Mouse (Mus musculus): ENCODE results near the gene Hoxc6.

Hoxc6 gene

DNA sequence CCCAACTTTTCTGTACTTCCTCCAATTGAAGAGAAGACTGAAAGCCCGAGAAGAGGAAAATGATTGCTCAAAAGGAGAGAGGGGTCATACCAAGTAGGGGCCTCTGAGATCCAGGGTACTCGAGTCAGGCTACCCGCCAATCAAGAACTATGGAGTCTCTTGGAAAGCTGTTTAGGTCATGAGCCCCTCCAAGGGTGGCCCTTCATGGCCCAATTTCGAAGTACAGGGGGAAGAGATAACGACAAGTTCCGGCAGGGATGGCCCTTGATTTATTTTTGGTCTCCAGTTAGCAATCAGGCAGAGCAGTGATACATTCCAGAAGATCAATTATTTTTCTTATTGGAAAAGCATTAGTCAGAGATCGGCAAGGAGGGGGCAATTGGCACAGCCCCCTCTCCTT, 6.3 kb upstream of the Hoxc6 start:
- no peak for DNase-seq

DNA sequence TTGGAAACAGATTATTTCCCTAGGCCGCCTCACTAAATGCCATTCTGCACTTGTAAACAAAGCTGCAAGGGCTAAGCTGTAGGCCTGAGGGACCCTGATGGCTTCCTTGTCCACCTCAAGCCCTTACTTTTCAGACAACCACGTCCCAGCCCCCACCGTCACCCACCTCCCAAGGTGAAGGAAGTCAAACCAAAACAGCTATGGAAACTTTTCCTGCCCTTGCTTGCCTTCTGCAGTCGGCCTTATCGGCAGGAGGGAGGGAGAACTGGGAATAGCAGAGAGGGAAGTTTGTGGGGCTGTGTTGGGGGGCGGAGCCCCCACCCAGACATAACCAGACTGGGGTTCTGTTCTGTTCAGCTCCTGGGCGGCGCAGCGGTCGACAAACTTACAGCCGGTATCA, 5.9 kb upstream of the Hoxc6 start:
- no peak for DNase-seq

DNA sequence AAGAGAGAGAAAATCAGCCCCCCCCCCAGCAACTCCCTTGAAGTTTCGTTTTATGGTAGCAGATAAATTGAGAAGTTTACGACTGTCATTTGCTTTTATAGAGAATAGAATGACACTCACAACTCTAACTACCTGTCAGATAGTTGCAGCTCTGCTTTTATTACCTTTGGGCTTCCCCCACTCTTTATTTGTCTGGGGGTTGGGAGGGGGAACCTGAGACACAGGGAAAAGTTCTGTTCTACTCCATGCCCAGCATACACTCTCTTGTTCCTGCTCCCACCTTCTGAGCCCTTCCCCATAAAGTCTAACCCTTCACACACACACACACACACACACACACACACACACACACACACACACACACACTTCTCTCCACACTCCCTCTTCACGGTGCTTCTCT, 5.2 kb upstream of the Hoxc6 start:
- no peak for DNase-seq

DNA sequence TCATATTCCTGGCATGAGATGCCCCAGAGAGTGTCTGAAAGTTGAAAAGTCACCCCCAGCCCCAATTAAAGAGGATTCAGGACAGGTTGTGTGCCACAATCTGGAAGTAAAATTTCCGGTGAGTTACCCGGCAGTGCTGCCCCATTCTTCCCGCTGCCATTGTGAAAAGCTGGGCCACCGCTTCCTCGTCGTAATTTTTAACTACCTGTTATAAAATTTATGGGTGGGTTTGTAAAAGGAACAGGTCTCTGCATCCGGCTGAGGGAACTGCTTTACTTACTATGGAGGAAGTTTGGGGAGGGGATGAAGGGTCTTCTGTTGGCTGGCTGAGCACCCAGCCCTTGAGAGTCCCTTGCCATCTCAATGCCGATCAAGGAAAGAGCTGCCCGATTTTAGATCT, 1.5 kb upstream of the Hoxc6 start:
- DNase-seq = no peak

DNA sequence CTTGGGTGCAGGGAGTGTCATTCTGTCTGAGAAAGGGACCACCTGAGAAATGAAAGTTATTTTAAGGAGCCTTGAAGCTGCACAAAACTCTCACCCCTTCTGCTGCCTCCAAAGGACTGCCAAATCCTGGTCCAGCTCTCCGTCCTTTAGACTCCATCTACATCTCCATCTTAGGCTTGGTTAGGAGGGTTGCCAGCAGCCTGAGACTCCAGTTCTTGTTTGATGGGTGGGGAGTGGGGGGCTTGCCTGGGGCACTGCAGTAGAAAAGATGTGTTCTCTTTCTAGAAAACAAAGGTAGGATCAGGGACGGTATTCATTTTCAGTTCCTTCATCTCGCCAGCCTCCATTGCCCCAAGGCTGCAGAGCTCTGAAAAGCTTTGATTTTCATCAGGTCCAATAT, 626 bp upstream of the Hoxc6 start:
- DNase-seq = no peak

DNA sequence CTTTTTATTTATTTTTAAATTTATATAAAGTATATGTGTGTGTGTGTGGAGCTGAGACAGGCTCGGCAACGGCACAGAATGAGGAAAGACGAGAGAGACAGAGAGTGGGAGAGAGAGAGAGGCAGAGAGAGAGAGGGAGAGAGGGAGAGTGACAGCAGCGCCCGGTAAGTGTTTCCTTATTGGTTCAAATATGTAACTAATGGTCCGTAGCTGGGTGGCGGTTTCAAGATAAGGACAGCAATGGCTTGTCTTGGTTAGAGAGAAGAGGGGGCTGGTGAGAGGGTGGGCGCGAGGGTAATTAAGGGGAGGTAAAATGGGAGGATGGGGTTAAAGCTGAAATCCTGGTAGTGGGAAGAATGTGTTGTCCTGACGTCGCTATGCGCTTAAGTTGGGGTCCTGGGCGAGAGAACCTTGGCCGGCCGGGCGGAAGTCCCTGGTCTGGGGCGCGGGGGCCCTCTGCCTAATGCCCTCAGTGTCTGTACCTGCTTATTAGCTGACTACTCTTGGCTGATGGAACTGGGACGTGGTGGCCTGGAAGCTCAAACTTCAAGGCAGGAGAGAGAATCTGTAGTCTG, 638 bp downstream of the Hoxc6 start:
- DNase-seq = no peak

DNA sequence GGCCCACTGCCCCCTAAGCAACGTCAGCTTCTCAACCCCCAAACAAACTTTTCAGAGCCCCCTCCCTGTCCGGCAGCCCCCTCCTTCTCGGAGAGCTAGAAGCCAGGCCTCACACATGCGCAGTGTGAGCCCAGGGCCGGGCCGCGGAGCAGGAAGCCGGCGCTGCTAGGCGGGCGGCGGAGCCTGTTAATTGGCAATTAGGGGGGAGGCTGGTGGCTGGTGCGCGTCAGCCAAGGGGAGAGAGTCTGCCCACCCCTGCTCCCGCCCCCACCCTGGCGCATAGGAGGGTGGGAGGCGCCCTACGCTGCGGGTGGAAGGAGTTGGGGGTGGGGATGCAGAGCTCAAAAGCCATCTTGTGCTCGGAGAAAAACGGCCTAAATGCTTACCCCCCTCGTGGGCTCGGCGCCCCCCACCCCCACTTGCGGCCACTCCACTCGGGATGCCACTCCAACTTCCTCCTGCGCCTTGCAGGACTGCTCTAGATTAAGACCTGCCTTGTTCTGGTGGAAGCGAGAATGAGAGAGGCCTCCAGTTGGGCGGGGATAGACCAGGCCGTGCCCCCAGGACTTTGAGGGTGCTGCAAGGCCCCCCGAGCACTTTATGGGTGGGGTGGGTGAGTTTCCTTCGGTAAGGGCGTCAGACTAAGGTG, 1.2 kb downstream of the Hoxc6 start:
- DNase-seq = peak; percentile 21

DNA sequence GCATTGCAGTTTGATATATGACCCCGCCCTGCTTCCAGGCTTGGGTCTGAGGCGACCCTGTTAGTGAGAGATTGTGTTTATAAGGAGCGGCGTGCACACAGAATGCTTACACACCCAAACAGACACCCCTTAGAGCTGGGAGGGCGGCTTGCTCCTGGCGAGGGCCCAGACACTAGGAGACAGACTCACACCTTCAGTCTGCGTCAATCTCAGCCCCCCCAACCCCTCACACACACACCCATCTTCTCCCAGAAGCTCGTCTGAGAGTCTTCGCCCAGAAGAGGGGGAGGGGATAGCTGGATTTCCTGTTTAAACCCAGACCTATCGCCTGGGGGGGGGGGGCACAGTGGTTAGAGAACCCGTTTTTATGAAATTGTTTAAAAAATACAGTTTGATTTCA, 1.9 kb downstream of the Hoxc6 start:
- DNase-seq = no peak

DNA sequence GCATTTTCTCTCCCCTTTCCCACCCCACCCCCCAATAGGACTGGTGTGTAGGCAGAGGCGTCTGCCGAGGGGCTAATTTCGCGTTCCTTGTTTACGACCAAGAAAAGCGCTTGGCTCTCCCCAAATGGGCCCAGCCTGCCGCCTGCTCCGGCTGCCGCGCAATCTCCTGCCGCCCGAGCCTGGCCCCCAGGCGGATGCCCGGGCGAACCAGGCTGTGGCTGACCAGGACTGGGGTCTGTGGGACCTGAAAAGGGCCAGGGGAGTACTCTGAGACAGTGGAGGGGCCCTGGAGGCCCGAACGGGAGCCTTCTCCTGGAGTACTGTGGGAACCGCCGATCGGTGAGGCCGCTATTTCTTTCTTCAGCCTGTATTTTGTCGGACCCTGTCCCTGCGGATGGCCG, 2.4 kb downstream of the Hoxc6 start:
- DNase-seq = no peak

DNA sequence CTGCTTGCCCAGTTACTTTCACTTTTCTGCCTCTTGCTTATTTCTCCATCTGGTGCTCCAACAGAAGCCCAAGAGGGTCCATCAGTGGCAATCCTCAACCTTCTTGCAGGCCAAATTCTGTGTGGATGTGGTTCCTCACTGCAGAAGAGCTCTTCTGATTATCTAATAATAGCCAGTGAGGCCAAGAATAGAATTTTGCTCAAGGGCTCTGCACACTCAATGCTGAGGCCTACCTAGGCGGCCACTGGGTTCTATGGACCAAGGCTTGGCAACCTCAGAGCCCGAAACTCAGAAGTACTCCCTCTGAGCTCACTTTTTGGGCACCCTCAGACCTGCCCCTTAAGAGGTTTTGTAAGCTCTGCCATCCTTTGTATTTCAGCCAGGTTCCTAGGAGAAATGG, 3.3 kb downstream of the Hoxc6 start:
- DNase-seq = no peak

DNA sequence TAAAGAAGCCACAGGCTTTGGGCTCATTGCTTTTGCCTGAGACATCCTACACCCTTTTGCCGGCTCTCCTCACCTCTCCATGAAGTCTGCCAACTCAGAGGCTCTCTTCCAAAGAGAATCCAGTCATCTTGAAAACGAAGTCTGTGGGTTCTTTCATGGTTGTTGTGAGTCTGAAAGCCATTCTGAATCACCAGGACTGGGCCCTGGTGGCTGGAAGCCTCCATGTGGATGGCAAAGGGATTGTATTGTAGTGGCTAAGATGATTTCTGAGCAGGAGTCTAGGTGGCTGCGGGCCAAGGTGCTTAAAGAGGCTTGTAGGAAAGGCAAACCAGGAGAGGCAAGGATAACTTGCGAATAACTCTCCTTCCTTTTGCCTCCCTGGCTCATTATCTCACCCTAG, 4.1 kb downstream of the Hoxc6 start:
- no peak for DNase-seq

DNA sequence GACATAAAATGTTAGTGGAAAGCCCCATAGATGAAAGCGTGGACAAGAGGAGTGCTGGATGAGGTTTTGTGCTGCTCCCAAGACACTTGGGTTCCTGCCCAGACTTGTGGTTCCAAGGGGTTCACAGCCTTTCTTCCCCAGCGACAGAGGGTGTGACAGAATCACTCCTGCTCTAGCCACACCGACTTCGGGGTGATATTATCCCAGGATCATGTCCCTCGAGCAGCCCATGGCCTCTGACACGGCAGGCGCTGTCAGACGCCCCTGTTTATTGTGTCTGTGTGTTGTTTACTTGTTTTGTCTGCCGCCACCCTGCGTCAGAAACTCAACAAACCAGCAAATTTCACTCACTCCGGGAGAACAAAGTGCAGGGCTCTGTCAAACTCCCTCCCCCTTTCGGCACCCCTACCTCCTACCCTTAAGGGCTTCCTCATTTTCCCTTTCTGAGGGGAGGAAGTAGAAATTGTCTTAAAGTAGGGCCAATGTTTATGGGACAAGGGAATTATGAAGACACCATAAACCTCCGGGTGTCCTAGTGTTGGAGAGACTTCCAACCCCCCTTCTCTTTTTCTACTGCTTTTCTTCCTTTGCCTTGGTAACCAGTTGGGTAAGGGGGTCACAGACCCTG, 4.9 kb downstream of the Hoxc6 start:
- no peak for DNase-seq

DNA sequence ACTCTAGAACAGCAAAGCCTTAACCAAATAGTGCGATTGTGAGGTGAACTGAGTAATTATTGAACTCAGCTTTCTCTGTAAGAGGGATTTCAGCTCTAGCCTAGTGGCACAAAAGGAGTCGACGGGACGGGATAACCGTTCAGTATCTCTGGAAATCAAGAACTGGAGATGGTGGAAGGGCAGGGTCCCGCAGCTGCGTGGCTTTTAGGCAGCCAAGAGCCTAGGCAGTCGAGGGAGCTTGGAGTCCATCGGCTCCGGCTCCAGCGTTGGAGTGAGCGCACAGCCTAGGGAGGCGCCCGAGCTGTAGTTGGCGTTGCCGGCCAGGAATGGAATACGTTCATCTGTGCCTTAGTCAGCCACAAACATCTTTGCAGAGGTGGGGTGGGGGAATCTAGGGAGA, 7.3 kb downstream of the Hoxc6 start:
- no peak for DNase-seq

DNA sequence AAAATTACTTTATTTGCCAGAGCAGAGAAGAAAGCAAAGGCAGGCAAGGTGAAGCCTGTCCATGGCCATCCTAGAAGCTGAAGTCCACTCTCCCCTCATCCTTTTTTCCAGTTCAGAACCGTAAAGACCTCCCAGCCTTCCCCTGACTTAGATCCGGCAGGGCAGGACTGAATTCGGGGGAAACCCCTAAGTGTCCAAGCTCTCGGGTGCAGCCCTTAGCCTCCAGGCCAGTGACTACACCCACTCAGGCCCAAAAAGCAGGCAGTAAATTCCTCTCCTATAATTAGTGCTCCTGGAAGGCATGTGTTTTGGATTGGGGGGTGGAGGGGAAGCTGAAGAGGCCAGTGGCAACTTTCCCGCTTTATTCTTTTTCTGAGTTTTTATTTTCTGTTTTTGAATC, 7.7 kb downstream of the Hoxc6 start:
- DNase-seq = no peak

DNA sequence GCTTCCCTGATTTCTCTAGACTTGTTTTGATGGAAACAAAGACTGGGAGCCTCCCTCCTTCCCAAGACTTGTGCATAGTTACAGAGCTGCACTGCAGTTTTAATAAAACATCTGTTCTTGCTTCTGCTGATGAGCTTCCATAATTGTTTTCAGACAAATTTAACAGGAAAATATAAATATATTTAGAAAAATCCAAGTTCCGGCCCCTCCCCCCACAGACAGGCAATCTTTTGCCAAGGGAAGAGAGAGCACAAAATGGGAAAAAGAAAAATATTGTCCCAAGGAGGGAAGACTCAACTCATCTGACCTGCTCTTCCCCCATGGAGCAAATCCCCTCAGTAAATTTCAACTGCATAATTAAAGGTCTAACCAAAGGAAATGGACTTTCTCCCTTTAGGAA, 8.3 kb downstream of the Hoxc6 start:
- DNase-seq = no peak

DNA sequence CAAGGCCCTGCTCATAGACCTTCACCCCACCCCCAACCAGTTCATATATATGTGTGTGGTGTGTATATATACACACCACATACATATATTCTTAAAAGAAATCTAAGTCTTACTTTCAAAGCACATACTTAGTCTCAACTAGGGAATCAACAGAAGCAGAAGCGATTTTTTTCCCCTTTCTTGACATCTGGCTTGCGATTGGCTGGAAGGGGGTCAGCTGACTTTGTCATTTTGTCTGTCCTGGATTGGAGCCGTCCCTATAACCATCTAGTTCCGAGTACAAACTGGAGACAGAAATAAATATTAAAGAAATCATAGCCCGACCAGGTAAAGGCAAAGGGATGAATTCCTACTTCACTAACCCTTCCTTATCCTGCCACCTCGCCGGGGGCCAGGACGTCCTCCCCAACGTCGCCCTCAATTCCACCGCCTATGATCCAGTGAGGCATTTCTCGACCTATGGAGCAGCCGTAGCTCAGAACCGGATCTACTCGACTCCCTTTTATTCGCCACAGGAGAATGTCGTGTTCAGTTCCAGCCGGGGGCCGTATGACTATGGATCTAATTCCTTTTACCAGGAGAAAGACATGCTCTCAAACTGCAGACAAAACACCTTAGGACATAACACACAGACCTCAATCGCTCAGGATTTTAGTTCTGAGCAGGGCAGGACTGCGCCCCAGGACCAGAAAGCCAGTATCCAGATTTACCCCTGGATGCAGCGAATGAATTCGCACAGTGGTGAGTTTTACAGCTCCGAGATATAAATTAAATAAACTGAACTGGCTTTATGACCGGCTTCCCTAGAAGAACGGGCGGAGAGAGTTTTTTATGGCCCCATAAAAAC, 11.4 kb downstream of the Hoxc6 start:
- no peak for DNase-seq

DNA sequence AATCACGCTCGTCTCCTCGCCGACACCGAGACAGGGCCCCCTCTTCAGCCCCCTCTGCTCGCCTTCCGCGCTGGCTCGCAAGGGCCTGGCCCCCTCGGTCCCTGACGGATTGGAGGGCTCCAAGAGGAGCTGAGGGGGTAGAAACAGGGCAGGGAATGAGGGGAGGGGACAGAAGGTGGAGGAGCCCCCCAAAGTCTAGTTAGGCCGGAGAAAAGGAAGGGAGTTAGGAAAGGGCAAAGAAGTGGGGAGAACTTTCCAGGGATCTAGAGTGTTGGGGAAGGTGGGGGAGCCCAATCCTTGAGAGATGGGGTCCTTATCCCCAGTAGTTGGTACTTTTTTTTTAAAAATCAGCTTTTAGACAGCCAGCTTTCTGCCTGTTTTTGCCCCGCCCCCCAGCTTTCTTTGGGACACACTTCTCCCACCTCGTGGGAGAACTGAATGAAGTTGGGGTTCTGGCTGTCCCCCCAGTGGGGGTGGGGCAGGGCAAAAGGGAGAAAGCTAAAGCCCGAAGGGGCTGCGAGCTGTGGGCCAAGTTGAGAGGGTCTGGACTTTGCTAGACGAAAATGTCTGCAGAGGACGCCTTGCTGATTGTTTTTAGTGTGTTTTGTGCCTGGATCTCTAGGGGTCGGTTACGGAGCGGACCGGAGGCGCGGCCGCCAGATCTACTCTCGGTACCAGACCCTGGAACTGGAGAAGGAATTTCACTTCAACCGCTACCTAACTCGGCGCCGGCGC, 12.2 kb downstream of the Hoxc6 start:
- DNase-seq = no peak

DNA sequence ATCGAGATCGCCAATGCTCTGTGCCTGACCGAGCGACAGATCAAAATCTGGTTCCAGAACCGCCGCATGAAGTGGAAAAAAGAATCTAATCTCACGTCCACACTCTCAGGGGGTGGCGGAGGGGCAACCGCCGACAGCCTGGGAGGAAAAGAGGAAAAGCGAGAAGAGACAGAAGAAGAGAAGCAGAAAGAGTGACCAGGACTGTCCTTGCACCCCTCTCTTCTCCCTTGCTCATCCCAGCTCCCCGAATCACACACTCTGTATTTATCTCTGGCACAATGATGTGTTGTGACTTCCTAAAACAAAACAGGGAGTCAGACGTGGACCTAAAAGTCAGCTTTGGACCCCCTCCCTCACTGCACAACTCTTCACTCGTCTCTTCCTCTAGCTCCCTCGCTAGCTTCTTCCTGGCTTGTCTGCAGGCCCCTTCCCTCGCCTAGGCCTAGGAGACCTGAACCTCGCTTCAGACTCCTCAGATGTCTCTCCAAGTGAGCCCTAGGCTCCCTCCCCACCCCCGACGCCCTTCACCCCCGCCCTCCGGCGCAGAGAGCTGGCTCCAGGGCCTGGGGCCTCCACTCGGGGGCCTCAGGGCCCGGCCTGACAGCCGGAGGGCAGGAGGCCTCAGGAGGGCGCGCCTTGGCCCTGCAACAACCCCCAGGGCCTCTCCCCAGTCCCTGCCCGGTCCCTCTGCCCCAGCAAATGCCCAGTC, 12.9 kb downstream of the Hoxc6 start:
- no peak for DNase-seq

DNA sequence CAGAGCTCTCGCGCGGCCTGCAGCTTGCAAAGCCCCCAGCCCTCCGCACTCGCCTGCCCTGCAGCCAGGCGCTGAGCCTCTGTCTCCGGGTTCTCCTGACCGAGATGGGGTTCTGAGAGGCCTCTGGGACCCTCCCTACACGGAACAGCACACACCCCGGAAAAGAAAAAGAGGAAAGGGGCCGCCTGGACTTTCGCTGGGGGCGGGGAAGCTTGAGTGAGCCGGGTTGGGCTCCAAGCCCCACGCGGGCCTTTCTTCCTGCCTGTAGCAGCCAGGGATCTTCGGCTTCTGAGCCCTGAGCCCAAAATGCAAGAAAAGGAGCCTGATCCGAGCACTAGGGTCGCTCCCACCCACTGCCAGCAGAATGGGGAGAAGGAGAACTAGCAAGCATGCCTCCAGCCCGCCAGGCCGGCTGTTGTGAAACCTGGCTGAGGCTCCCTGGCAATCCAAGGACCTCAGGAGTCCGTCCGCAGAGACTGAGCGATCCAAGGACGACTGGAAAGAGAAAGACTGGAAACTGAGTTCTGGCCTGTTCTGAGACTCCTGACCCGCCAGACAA, 13.9 kb downstream of the Hoxc6 start:
- no peak for DNase-seq

DNA sequence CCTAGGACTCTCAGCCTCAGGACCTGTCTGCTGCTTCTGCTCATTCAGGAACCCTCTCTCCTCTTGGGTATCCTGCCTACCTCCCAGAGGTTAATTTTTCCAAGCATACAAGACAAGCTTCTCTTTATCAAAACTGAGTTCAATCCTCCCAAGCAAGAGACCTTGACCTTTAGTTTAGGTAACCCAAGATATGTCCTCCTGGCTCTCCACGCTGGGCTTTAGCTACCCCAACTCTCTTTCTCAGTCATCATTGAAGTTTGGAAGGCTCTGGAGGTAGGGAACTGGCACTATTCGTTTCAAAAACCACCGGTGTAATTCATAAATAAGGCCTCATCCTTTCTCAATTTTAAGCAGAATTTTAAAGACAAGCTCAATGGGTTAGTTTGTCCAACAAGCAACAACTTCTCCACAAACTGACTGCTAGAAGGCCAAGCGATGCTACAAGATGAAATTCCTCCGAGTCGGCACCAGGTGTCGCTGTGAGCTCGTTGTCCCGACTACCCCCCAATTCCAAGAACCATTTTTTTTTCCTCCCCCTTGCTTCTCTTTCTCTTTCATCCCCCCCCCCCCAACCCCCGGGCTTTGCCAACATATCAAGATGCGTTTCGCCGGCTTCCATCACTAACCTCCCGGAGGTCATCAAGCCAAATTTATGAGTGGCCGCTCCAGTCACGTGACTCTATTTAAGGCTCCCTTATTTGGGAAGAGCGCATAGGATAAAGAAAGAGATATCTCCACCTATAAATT, 15.4 kb downstream of the Hoxc6 start:
- DNase-seq = no peak
